Mouse (Mus musculus): ENCODE measurements around the gene Rnf157.
"Not testable (repeated sequence)": the region's sequence is repeated elsewhere in the genome, so short reads cannot be mapped to it uniquely, and the experiment has no call there.

Gene Rnf157

DNA sequence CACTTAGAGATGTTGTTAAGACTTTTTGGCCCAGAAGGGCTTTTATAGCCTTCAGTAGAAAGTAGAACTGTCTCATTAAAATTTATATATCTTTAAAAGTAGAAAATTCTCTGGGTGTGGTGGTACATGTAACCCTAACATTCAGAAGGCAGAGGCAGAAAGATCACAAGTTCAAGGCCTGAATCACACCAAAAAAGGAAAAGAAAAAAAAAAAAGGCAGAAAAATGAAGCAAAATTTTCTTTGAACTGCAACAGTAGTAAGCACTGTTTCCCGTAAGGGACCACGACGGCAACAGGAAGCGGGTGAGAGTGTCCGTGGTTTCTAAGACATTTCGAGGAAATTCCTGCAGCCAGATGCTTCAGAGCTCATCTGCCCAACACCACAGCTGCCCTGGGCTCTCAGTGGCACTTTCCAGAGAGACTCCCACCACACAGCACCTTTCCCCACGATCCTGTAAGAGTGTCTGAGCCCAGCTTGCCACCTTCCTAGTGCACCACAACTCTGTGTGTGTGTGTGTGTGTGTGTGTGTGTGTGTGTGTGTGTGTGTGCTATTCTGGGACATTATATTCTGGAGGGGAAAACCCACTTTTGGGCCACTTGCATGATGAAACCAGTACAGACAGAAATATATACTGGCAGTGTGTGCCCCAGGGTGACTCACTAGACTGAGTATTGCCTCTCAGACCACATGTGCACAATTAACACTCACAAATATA, 35.7 kb downstream of the Rnf157 start:
- DNase-seq = peak in 1 of 2 experiments; percentile 63

- no peak for DNase-seq
These were observed 40.9 kb downstream of the Rnf157 start for GRCm38 (mm10) chr11:116371894-116372450.

DNA sequence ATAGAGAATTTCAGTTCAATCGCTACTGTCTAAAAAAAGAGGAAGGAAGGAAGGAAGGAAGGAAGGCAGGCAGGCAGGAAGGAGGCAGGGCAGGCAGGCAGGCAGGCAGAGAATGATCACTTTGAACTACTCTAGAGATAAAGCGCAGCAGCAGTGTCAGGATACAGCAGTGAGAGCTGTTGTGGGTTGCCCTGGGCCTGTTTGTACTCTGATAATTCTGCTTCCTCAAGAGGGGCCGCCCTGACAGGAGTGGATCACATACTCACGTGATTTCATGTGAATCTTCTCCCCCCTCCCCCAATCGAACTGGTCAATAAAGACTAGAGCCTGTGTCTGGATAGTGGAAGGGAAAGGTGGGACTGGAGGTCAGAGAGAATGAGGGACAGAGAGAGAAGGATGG, 43.2 kb downstream of the Rnf157 start:
- DNase-seq = peak in 1 of 2 experiments; percentile 46

- DNase-seq = no peak
These were observed 43.8 kb downstream of the Rnf157 start for GRCm38 (mm10) chr11:116369051-116369450.

DNA sequence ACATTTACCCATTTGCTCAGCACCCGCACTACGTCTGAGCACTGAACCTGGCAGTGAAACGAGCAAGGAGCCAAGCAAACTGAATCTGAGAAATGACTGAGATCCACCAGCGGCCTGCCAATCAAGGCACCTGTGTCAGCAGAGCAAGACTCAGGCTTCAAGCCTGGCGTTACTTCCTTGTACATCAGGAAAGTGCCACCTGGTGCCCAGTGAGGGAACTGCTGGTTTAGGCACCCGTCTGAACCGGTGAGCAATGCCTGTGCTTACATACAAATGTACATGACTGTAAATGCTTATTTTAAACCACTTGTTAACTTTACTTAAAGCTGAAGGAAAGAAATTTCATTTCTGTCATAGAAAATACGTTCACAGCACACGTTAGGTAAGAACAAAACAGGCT, 44.7 kb downstream of the Rnf157 start:
- peak; percentile 82 to 87 for DNase-seq

- DNase-seq = no peak
These were observed 46.2 kb downstream of the Rnf157 start for GRCm38 (mm10) chr11:116366647-116367046.

- no peak for DNase-seq
These were observed 46.7 kb downstream of the Rnf157 start for GRCm38 (mm10) chr11:116366124-116366523.

DNA sequence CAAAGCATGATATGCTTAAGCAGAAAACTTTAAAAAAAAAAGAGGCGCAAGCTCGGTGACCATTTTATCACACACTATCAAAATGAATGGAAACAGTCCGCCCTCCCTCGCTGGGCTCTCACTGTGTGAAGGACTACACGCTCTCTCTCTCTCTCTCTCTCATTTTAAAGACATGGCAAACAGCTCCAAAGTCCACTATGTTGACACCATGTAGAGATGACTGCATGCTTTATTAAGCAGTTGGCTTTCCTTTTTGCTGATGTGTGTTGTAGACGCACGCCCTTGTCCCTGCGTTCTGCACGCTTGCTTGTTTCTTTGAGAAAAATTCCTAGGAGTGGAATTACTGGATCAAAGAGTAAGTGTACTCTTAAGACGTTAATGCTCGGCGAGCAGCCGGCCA, 47.4 kb downstream of the Rnf157 start:
- DNase-seq = no peak

GRCm38 (mm10) chr11:116362015-116362414, 50.8 kb downstream of the Rnf157 start:
- peak in 1 of 2 experiments; percentile 57 for DNase-seq

DNA sequence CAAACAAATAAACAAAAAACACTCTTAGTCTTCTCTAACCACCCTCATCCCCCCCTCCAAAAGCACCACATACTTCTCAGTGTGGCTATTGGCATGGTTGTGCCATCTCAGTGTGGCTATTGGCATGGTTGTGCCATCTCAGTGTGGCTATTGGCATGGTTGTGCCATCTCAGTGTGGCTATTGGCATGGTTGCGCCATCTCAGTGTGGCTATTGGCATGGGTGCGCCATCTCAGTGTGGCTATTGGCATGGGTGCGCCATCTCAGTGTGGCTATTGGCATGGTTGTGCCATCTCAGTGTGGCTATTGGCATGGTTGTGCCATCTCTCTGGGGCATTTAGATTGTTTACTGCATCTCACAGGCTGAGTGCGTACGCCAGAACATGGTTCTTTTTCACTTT, 51.9 kb downstream of the Rnf157 start:
- not testable (repeated sequence) for DNase-seq

DNA sequence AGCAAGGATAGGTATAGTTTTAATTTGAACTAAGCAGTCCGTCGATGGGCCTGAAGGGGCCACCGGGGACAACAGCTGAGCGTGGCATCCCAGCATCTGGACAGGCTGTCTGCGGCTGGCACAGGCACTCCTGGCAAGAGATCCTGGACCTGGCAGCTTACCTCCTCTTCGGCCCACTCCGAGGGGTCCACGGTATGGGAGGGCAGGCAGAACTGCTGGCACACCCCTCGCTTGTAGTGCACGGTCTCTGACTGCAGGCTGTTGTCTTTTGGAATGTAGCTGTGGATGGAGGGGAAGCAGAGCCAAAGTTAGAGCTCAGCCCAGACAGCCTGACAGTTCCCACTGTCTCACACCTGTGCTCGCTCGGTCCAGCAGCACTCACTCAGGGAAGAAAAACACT, 53.2 kb downstream of the Rnf157 start:
- peak in 1 of 2 experiments; percentile 43 for DNase-seq

DNA sequence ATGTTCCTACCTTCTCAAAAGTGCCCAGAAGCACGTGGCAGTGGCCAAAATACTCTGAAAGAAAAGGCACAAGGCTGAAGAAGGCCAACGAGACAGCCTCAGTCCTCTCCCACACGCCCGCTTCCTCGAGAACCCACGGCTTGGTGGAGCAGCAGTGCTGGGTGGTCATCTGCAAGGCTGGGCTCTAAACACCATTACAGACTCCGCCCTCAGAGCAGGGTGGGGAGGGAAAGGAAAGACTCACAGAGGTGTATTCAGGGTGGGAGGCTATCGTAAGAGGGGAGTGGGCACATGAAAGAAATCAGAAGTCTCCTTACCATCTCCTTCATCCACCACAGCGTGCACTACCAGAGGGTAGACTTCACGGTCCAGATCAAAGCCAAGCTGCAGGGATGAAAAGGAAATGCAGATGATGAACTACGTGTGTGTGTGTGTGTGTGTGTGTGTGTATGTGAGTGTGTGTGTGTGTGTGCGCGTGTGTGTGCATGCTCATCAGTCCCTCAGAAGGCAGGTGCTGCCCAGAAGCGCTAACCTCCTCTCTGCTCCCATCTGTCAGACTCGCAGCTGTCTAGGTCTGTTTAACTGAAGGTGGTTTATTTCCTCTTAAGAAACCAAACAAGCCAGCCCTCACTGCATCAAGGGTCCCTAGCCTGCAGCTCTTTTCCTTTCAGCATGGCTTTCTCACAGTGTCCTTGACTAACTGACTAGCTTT, 53.8 kb downstream of the Rnf157 start:
- peak; percentile 46 to 73 for DNase-seq

GRCm38 (mm10) chr11:116354521-116354920, 58.3 kb downstream of the Rnf157 start:
- peak; percentile 67 to 77 for DNase-seq

GRCm38 (mm10) chr11:116353535-116353934, 59.3 kb downstream of the Rnf157 start:
- DNase-seq = no peak

GRCm38 (mm10) chr11:116351294-116351693, 61.5 kb downstream of the Rnf157 start:
- no peak for DNase-seq

DNA sequence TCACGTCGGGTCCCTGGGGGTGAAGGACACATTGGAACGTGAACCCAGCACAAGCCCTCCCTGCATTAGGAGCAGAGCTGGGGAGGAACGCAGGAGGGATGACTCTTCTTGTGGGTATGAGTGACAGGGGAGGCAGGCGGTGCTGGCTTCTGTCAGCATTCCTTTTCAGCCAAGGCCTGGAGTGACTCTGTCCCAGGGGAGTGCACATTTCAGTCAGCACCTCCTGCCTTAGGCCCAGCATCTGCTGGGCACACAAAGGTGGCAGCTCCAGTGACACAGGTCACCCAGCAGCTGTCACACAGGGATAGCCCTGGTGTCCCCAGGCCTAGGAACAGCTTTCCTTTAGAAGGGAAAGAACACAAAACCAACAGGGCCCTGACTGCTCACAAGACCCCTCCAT, 64.9 kb downstream of the Rnf157 start:
- DNase-seq = no peak

DNA sequence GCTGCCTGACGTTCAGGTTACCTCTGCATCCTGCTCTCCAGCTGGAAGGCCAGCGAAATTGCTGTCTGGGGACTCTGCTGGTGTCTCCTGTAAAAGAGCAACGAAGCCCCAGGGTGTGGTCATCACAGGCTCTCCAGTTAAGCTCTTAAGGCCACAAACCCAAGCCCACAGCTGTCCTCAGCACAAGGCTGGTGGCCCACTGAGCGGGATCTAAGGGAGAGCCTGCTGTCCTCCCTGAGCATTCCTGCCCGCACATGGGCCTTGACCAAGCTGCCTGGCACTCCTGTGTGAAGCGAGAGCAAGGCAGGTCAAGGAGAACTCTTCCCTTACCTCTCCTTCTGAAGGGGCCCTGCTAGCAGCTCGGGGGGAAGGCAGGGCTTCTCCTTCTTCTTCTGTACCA, 65.8 kb downstream of the Rnf157 start:
- DNase-seq = no peak

DNA sequence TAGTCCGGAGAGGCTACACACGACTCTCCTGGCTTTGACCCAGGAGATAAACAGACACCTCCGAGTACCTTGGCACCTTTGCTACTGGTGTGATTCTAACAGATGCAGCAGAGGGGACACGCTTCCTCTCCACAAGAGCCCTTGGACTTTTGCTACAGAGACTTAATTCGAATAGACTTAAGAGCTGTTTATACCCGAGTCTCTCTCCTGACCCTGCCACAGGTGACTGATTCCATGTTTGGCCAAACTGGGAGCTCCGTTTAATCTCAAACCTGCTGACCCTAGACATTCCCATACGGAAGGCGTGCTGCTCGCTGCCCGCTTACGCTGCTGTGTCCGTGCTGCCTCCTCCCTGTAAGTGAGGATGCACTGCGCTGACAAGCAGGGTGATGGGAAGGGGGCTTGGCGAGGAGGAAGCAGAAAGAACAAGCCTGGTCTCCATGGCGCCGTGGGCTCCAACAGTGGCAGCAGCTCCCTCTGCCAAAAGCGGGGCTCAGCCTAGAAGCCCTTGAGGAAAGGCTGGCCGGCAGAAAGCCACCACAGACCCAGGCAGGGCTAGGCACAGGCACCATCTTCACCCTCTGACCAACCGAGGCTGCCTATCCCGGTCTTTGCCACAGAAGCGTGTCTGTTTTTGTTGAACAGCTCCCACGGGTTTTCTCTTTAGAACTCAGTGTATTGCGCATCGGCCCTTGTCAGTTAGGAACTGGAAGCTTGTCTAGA, 70.6 kb downstream of the Rnf157 start:
- no peak for DNase-seq

DNA sequence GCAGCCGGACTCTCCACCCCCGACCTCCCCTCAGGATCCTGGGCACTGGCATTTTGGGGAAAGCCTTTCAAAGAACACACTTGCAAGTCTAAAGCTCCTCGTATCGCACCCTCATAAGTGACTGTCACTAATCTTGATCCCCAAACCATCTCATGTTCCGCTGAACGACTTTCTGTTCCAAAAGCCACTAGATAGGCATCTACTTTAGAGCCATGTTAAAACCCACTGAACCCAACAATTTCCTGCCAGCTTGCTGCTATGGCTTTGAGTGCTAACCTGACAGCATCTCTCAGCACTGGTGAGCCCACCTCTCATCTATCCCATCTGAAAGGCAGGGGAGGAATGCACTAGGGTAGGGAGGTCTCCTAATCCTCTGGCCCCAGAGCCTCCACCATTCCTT, 75.3 kb downstream of the Rnf157 start:
- no peak for DNase-seq

- no peak for DNase-seq
These were observed 75.8 kb downstream of the Rnf157 start for GRCm38 (mm10) chr11:116337000-116337399.

GRCm38 (mm10) chr11:116336393-116336792, 76.4 kb downstream of the Rnf157 start:
- DNase-seq = no peak

- DNase-seq = peak; percentile 91 to 94
These were observed 77.4 kb downstream of the Rnf157 start, which contains the start of gene Foxj1 for GRCm38 (mm10) chr11:116335244-116336036. Gene Foxj1, minus strand, starts transcription at chr11:116335399.
